Mouse (Mus musculus) retina, postnatal 1 day (tissue): ENCODE measurements around the gene Slc38a1.
A peak's percentile ranks its signal among the peaks of the same experiment; 100 is the strongest.

ENCODE experiments used
- DNase-seq: peaks from one replicate; pipeline ENCODE4 v3.0.0-alpha.2; 2012

Slc38a1 gene

GRCm38 (mm10) chr15:96642436-96643405 lies at the start of gene Slc38a1:
TSS of gene Slc38a1 (minus strand) at chr15:96642913.
- DNase-seq, result peak; percentile 89

DNA sequence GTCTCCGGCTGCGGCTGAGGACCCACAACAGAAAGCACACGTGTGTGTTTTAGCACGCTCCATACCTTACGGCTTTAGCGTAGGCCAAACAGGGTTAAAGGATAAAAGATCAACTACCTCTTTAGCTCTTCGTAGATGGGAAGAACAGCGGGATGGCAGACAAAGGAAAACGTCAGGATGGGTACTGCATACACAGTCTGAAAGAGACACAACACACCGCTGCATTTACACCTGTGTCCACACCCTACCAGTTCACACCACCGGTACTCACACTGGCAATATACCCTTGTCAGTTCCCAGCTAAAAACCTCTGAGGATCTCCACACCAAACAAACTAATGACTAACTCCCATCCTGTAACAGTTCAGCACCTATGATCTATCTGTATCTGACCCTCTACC lies 49.7 kb upstream of the Slc38a1 start:
- no peak for DNase-seq

- no peak for DNase-seq
Measured at GRCm38 (mm10) chr15:96691381-96691780, 48.7 kb upstream of the Slc38a1 start.

- DNase-seq, result no peak
Measured at GRCm38 (mm10) chr15:96690829-96691228, 48.1 kb upstream of the Slc38a1 start.

DNA sequence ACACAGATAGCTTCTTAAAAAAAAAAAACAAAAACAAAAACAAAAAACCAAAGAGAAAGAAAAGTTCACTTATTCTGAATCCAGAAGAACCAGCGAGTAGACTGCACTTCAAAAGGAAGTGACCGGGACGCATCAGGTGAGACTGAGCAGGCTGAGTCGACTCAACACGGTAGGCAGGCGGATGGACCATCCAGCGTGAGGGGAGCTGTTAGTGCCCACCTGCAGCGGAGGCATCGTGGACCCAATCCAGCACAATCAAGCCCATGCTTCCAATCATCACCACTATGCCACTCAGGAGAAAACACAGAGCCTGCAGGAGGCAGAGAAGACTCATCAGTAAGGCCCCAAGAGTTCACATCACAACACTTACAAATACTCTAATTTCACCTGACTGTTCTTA lies 47.2 kb upstream of the Slc38a1 start:
- no peak for DNase-seq

GRCm38 (mm10) chr15:96688784-96689318 lies 46.1 kb upstream of the Slc38a1 start:
- no peak for DNase-seq

DNA sequence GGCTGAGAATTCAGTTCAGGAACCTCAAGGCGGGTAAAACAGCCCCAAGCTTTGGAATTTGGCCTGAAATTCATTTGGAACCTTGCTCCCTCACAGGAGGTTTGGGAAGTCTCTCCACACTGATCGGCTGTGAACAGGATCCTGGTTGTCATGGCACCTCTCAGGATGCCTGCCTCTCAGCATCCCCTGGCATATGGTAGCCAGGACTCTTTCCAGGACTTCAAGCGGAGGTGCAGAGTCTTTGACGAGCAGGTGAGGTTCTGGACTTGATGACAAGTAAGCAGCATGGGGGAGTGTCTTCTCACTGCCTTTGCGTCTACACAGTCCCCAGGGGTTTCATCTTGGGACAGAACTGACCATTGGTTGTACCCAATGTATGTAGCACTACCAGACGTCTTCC lies 45.3 kb upstream of the Slc38a1 start:
- no peak for DNase-seq

- DNase-seq, result no peak
Measured at GRCm38 (mm10) chr15:96687366-96687765, 44.7 kb upstream of the Slc38a1 start.

- no peak for DNase-seq
Measured at GRCm38 (mm10) chr15:96686201-96687159, 43.8 kb upstream of the Slc38a1 start.

DNA sequence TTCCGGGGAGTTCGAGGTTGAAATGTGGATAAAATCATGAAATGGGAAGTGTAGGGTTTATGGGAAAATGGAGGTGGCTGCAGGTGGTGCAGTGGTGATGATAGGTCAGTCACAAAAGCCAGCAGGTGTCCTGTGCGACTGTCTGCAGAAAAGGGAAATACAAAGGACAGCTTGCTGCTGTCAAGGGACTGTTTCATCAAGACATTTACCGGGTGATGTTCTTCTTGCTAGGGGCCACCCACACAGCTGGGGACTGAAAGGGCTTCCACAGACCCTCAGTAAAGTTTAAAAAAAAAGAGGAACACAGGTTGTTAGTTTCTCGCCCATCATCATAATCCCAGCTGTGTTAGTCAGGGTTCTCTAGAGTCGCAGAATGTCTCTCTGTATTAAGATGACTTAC lies 42.6 kb upstream of the Slc38a1 start:
- no peak for DNase-seq

- peak; percentile 68 for DNase-seq
Measured at GRCm38 (mm10) chr15:96684132-96684830, 41.6 kb upstream of the Slc38a1 start.

DNA sequence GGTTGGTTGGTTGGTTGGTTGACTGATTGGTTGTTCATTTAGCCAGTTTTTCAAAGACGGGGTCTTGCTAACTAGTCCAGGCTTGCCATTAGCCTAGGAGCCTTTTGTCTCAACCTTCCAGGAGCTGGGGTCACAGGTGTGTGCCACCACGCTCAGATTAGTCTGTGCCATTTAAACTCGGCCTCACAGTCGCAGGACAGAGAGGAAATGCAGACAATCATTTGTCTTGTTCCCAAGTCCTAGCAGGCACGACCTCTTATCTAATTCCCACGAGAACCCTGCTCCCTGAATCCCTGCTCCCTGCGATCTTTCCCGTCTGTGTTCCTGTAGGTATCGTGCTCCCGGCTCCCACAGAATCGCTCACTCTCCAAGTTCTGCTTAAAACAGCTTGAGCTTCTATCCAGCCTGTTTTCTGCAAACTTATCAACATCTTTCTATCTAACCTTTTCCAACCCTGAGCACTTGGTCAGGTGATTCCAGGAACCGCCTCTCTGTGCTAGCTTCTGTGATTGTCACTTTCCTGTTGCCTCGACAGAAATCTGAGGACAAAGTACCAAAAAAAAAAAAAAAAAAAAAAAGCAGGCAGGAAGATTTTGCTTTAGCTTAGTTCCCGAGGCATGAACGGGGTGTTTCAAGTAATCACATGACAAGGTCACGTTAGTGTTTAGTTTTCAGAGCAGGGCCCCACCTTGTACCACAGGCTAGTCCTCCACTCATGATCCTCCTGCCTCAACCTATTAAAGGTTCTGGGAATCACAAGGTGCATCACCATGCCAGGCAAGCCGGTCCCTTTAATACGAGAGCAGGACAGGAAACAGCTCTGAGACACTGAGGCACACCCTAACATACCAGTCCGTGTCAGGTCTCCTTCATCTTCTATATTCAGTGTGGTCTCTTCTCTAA lies 36.4 kb upstream of the Slc38a1 start:
- DNase-seq, result no peak

GRCm38 (mm10) chr15:96676518-96676917 lies 33.8 kb upstream of the Slc38a1 start:
- peak; percentile 69 for DNase-seq

DNA sequence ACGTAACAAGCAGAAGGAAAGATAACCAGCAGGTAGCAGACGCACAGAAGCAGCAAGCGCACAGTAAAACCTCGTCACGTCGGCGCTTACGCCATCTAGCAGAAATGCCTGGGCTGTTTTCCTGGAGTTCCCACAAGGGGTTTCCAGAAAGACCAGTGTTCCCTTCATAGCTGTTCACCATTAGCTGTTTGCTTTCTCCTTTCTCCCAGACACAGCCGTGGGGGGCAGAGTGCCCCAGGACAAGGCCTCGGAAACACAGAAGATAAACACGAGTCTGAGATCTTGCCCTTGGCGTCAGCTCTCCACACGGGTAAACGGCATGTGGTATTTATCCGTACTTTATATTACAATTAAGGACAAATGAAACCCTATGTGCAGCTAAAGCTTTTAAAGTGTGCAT lies 33.0 kb upstream of the Slc38a1 start:
- DNase-seq, result no peak

- DNase-seq, result no peak
Measured at GRCm38 (mm10) chr15:96675055-96675454, 32.3 kb upstream of the Slc38a1 start.

GRCm38 (mm10) chr15:96674089-96674488 lies 31.4 kb upstream of the Slc38a1 start:
- no peak for DNase-seq

DNA sequence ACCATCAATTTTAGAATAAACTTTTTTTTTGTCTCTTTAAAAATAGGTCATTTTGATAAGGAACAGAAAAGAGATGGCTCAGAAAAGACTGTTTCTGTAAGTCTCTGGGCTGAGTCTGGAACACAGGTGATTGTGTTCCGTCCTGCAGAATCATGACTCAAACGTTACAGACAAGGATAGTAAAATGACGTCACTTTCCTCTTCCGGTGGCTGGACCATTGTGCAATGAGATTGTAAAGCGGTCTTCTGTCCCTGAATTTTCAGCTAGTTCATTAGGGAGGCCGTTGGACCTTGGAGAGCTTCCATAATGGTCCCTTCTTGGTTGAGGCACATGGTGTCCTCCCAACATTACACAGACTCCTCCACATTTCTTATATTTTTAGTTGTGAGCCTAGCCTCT lies 27.0 kb upstream of the Slc38a1 start:
- no peak for DNase-seq

- peak; percentile 86 for DNase-seq
Measured at GRCm38 (mm10) chr15:96666663-96667062, 23.9 kb upstream of the Slc38a1 start.

- DNase-seq, result peak; percentile 89
Measured at GRCm38 (mm10) chr15:96665889-96666288, 23.2 kb upstream of the Slc38a1 start.

GRCm38 (mm10) chr15:96660590-96661141 lies 18.0 kb upstream of the Slc38a1 start:
- no peak for DNase-seq

DNA sequence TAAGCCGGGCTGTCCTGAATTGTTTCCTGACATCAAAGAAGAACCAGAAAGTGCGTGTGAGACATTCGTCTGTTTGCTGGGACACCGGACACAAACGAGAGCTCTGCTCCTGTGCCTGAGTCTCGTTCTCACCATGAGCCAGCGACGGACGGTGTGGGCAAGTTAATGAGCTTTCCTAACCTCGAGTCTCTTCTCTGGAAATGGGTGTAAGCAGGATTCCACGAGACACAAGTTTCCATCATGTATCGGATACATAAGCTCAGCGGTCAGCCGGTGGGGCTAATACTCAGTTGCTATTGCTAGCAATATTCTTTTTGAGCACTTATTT lies 15.5 kb upstream of the Slc38a1 start:
- DNase-seq, result no peak
